8 mouse cellular contexts compared by ENCODE assay signal in genomic region chr16:52451101-52451785, GRCm38 (mm10). TPM values are rescaled to one million over a fixed set of nuclear protein-coding genes. Genes with fewer than 3 reads are reported as not detected.
DNase-seq lines count a peak whose midpoint lies in the region; ATAC-seq lines count a peak whose summit lies in the region.

No protein-coding gene starts in this region.

- H3K27ac ChIP-seq in embryonic facial prominence, embryonic 10.5 days (replicated peaks), result no peak overlapping the region
- peak overlapping the region; percentile 82 for H3K27ac ChIP-seq in stomach, embryonic 16.5 days (ENCODE audit: low read length)

- peak overlapping the region; percentile 94 for H3K4me2 ChIP-seq in stomach, embryonic 16.5 days (ENCODE audit: low read depth, low read length)

- ATAC-seq in CD4-positive, CD25-positive, alpha-beta regulatory T cell, adult 4 months, result peak; percentile 0
- ATAC-seq in stomach, embryonic 16.5 days (ENCODE audit: insufficient read depth, low FRiP score), result no peak

- intact Hi-C loops in left cerebral cortex, postnatal 25 days (cut with DNase I), result loop anchor here (1.0 to 5.0 kb wide), 2 partner anchors 140 to 1609 kb away; no protein-coding TSS in a partner anchor

- H3K4me3 ChIP-seq in embryonic facial prominence, embryonic 10.5 days, result peak overlapping the region; percentile 63
- peak overlapping the region; percentile 90 for H3K4me3 ChIP-seq in stomach, embryonic 16.5 days (replicated peaks; ENCODE audit: low read length)

- no peaks in the 10 kb centered on the region for H3K36me3 ChIP-seq in embryonic facial prominence, embryonic 10.5 days (replicated peaks)
- no peaks in the 10 kb centered on the region for H3K36me3 ChIP-seq in stomach, embryonic 16.5 days (ENCODE audit: control insufficient read depth, insufficient read depth, low read length)

- H3K9ac ChIP-seq in stomach, embryonic 16.5 days (ENCODE audit: low read length), result peak overlapping the region; percentile 74

- under 1% methylated on average over 15 of the region's 15 CpGs for WGBS in embryonic facial prominence, embryonic 10.5 days
- 1% methylated on average over 15 of the region's 15 CpGs for WGBS in stomach, embryonic 16.5 days

- peak; percentile 18 for DNase-seq in adrenal gland, postnatal 10 days
- no peak for DNase-seq in adrenal gland, adult 8-10 months
- DNase-seq in embryonic facial prominence, embryonic 10.5 days (ENCODE audit: low spot score), result peak; percentile 56
- DNase-seq in heart, postnatal 4 days, result peak; percentile 35
- peak; percentile 44 to 48 for DNase-seq in left cerebral cortex, postnatal 25 days (ENCODE audit: low spot score in 2 of 2)
- peak; percentile 47 for DNase-seq in mesoderm, embryonic 11.5 days (ENCODE audit: low read depth, low spot score)

- no peaks in the 10 kb centered on the region for H3K9me3 ChIP-seq in embryonic facial prominence, embryonic 10.5 days
- no peaks in the 10 kb centered on the region for H3K9me3 ChIP-seq in stomach, embryonic 16.5 days (replicated peaks; ENCODE audit: control insufficient read depth, low read length)

- peaks cover 38% of the 10 kb centered on the region for H3K27me3 ChIP-seq in embryonic facial prominence, embryonic 10.5 days (replicated peaks; ENCODE audit: low read depth, poor library complexity, severe bottlenecking)
- H3K27me3 ChIP-seq in stomach, embryonic 16.5 days (ENCODE audit: control insufficient read depth, insufficient read depth, low read length), result no peaks in the 10 kb centered on the region

- H3K4me1 ChIP-seq in embryonic facial prominence, embryonic 10.5 days, result peaks cover 40% of the 10 kb centered on the region
- no peaks in the 10 kb centered on the region; the same call in 1 of the 2 replicates for H3K4me1 ChIP-seq in stomach, embryonic 16.5 days (ENCODE audit: control insufficient read depth, insufficient read depth, low read length)

RNA-seq across cellular contexts. Expression of gene Alcam, which starts 2.6 kb away (rescaled TPM):
- 10 to 100 TPM; 48.8 to 51.4 TPM for total RNA-seq in adrenal gland, postnatal 10 days (2021)
- total RNA-seq in adrenal gland, adult 8-10 months (2022), result 10 to 100 TPM; 50.5 to 84.0 (median 58.9) TPM
- polyA plus RNA-seq in CD4-positive, CD25-positive, alpha-beta regulatory T cell, adult 4 months (2017; shearing (Covaris generic)), result 1 to 10 TPM; 3.6 to 8.8 TPM
- polyA plus RNA-seq in embryonic facial prominence, embryonic 10.5 days (2016; fragmentation: Nextera tagmentation; extraction: Ambion mirVana), result 5.1 and 5.4 TPM in 2 replicates
- total RNA-seq in heart, postnatal 4 days (2021), result 10 to 100 TPM in 1 of 2 experiments, 1 to 10 TPM in 1; 9.2 to 10.1 TPM
- total RNA-seq in left cerebral cortex, postnatal 25 days (2021), result 100 to 1,000 TPM; 163 to 183 TPM
- polyA plus RNA-seq in stomach, embryonic 16.5 days (2015; fragmentation: Nextera tagmentation; extraction: Ambion mirVana), result 61.2 and 62.5 TPM in 2 replicates

Comparison
In these comparisons a context has a peak if more than half of its experiments do, and no peak if none do; other contexts are left out.
1. RNA of gene Alcam, which starts 2.6 kb away (total RNA-seq): 163 to 183 TPM in left cerebral cortex, postnatal 25 days, 50.5 to 84.0 TPM in adrenal gland, adult 8-10 months and 48.8 to 51.4 TPM in adrenal gland, postnatal 10 days; 9.2 to 10.1 TPM in heart, postnatal 4 days; every median in the first group is over 4 times any median in the second.